Comparison of ENCODE assay signal across 13 mouse cellular contexts in genomic region chr13:107261479-107262050, GRCm38 (mm10).
"Had no signal": no experiment of that assay in that cellular context is flagged by ENCODE, and none has a peak within 500 bp of the region (broad histone marks: within the 10 kb centered on the region; RNA-seq: fewer than 3 reads in every experiment).

No protein-coding gene starts in this region.

- H3K36me3 ChIP-seq: limb, embryonic 12.5 days had no signal

- H3K4me2 ChIP-seq: limb, embryonic 12.5 days had no signal

- ATAC-seq: intestine, postnatal 0 days had no signal

- H3K4me3 ChIP-seq: layer of hippocampus, adult 2 months; limb, embryonic 12.5 days had no signal

- H3K4me1 ChIP-seq: limb, embryonic 12.5 days had no signal

- H3K9me3 ChIP-seq: limb, embryonic 12.5 days had no signal

- DNase-seq: kidney, adult 8-10 months; kidney, postnatal 10 days; kidney, postnatal 4 days; liver; lung, adult 18-20 months; lung, postnatal 36 days; thymus, adult 18-20 months; thymus, postnatal 14 days had no signal

- H3K9ac ChIP-seq: limb, embryonic 12.5 days; liver, embryonic 14.5 days had no signal

- H3K27me3 ChIP-seq: limb, embryonic 12.5 days had no signal

- H3K27ac ChIP-seq: layer of hippocampus, adult 2 months; limb, embryonic 12.5 days; liver, embryonic 14.5 days; stomach, postnatal 0 days had no signal
